Mouse (Mus musculus) embryo, embryonic 10 days (tissue): ENCODE results near the gene Kalrn.

Experiments used
- DNase-seq: peaks from one replicate; pipeline ENCODE4 v3.0.0-alpha.2; 2015; ENCODE audit warnings: low spot score

The Kalrn gene

DNA sequence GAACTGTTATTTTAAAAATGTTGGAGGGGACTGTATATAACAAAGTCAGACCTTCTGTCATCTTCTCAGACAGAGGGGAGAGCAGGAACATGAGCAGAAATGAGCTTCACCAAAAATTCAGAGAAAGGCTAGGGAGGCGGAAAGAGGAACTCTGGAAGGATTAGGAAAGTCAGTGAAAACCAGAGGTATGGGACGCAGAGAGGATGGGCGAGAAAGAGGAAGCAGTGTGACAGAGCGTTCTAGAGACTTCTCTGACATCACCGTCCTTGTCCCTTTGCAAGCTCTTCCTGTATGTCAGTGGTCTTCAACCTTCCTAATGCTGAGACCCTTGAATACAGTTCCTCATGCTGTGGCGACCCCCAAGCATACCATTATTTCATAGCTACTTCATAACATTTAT is 588.0 kb downstream of the Kalrn start:
- no peak for DNase-seq

DNA sequence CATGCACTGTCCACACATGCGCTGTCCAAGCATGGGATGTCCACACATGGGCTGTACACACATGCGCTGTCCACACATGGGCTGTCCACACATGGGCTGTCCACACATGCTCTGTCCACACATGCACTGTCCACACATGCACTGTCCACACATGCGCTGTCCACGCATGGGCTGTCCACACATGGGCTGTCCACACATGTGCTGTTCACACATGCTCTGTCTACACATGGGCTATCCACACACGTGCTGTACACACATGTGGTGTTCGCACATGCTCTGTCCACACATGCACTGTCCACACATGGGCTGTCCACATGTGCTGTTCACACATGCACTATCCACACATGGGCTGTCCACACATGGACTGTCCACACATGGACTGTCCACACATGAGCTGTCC is 589.6 kb downstream of the Kalrn start:
- no peak for DNase-seq

DNA sequence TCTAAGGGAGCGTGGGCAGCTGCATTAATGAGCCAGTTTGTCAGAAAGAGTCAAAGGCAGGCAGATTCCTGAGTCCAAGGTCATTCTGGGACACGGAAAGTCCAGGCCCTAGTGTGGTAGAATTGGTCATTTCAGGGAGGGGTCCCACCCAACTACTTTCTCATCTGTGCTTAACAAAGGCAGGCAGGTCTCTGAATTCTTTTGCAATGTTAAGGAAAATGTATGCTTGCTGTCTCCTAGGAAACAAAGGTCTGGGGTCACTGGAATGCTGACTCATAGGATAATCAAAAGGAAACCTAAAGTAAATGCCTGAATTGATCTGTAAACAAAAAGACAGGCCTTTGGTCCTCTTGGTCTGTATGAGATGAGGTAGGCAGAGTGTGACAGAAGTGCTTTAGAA is 593.5 kb downstream of the Kalrn start:
- DNase-seq, result peak; percentile 46

DNA sequence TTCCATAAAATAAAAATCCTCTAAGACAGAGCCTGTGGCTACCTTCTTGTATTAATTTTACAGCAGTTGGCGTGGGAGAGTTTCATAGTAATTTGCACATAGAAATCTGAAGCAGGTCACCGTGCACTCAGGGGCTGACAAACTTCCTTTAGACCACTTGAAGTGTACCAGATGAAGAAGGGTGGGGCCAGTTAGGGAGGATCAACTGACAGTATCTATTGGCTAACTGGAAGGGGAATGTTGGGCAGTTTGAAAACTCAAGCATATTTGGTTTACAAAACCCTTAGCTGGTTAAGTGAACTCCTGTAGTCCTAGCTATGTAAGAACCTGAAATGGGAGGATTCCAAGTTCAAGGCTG is 606.1 kb downstream of the Kalrn start:
- no peak for DNase-seq

DNA sequence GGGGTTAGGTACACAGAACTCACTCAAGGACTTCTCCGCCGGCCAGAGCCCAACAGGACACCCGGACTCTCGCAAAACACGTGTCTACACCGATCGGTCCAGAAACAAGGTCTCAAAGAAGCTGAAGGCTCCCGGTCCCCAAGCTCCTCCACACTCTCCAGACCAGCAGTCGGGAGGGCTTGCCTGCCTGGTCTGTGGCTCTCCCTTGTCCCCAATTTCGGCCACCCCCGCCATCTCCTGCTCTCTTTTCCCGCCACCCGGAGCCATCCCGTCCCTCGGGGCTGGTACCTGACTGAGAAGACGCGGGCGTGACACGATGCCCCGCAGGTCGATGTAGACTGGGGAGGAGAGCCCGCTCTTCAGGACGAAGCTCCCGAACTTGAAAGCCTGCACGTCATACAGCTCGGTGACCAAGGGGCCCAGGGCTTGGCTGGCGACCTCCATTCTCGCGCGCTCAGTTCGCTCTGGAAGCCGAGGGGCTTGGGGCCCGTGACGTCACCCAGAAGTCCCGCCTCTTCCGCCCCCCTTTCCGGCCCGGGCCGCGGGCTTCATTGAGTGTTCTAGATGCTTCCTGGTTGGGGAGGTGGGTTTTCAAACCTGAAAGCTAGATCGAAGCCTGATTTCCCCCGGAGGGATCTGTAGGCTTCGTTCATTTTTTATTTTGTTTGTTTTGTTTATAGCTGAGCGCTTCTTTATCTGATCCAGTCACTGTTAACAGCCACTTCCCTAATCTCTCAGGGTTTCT is 606.6 kb downstream of the Kalrn start, which contains the start of gene Umps:
Umps (minus strand) TSS at position 501 of the 745 bp plus-strand sequence.
- peak; percentile 88 for DNase-seq

DNA sequence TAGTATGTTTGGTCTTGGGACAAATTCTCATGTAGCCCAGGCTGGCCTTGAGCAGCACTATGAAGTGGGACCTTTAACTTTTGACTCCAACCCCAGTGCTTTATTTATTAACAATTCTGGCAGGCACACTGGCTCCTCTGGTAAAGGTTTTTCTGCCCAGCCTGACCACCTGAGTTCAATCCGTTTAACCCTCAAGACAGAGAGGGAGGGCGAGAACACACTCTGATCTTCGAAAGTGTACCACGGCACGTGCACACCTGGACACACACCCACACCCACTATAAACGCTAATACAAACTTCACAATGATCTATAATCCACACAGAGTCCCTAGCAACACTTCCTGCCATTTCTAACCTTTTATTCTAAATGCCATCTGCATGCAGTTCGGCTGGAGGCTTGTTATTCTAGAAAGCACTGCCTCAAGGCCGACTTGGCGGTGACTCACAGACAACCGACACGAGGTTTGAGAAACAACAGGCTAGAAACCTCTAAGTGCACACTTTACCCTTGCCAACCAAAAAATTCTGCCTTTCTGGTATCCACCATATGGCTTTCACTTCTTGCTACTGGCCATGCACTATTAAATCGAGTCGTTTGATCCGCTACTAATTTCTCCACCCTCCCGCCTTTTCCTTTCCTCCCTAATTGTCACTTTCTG is 607.3 kb downstream of the Kalrn start:
- DNase-seq, result no peak

DNA sequence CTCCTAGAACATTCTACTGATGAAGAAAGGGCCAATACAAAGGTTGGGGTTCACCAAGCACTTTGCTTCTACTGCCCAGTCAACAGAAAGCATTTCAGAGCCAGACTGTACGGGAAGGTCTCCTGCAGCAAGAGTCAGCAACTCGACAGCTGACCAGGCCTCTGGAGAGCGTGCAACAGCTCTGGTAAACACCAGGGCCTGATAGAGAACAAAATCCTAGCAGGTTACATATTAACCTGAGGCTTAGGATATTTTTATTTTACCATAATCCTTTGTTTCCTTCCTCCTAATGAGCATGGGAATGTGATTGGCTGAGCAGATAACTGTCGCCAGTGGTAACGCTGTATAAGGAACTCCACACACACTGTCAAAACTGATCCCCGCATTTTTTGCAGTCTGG is 609.8 kb downstream of the Kalrn start:
- DNase-seq, result no peak

DNA sequence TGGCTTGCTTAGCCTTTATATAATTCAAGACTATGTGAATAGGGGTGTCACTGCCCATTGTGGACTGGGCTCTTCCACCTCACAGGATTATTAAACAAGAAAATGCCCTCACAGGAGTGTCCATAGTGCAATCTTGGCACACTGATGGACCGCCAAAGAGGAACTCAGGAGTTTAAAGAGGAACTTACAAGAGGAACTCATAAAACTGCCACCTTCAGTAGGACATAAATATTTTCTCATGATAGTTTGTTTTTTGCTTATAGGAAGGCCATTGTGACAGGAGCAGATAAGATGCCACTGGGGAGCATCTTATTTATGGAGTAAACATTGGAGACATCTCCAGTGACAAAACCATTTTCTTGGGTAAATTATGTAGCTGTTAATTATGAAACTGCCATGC is 618.5 kb downstream of the Kalrn start:
- no peak for DNase-seq

DNA sequence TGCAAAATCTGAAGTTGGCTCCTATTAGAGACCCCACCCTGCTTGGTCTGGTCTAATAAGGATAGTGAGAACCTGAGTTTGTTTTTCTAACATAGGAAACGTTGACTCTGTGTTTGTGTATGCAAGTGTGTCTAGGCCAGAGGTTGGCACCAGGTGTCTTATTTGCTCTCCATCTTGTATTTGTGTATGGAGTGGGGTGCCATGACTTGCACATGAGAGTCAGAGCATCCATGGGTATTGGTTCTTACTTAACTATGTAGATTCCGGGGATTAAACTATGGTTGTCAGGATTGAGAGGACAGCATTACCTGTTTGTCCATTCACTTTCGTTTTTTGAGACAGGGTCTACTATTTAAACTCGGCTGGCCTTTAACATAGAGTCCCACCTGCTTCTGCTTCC is 620.3 kb downstream of the Kalrn start:
- DNase-seq, result no peak

DNA sequence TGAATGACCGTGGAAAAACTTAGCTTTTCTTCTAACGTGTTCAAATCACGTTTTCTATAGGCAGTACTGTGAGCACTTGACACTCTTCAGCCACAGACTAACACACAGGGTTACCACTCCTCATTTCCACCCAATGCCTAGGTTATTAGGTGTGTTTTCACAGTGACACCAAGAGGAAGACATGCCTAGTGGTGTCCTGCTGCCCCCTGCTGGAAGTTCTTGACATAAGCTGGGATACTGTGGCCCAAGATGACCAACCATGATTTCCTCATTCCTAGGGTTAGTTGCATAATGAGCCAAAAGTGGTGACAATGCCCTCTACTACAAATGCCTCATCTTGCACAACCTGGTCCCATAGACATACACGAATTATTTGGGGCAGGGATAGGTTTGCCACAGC is 622.5 kb downstream of the Kalrn start:
- DNase-seq, result peak; percentile 91

DNA sequence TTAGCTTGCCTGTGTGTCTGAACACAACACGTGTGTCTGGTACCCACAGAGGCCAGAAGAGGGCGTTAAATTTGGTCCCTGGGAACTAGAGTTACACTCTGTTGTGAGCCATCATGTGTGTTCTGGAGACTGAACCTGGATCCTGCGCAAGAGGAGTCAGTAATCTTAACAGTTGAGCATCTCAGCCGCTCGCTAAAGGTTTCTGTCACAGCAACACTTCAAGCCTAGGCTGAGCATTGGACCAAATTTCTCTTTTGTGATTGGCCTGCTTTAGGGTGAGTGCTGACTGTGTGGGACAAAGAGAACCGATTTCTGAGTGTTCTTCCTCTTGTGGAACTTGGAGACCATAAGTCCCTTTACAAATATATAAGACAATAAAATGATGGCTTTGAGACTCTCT is 622.9 kb downstream of the Kalrn start:
- no peak for DNase-seq

DNA sequence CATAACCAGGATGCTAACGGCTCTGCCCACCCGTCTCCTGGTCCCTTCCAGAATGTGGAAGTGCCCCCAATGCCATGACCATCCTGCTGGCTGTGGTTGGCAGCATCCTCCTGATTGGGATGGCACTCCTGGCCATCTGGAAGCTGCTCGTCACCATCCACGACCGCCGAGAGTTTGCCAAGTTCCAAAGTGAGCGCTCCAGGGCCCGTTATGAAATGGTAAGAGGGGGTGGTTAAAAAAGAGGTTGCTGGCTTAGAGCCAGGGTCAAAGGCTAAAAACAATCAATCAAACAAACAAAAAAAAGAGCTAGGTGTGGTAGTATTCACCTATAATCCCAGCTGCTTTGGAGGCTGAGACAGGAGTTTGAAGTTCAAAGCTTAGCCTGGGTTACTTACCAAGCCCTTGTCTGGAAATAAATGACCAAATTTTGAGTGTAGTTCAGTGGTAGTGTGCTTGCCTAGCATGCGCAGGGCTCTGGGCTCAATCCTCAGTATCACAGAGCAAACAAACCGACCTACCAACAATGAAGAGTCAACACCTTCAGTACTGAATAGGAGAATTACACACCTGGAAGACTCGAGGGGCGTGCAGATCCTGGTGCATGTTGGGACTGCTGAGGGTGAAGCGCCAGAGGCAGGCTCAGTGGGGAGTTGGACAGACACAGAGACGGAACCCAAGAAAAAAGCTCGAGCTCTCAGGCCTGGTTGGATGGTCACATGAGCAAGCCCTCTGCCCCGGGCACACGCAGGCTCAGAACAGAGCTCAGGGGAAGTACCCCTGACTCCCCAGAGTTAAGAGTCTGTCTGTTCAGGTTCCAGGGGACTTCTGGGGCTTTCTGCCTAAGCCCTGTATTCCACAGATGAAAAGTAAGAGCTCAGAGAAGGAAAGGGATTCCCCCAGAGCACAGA is 625.4 kb downstream of the Kalrn start:
- DNase-seq, result no peak

DNA sequence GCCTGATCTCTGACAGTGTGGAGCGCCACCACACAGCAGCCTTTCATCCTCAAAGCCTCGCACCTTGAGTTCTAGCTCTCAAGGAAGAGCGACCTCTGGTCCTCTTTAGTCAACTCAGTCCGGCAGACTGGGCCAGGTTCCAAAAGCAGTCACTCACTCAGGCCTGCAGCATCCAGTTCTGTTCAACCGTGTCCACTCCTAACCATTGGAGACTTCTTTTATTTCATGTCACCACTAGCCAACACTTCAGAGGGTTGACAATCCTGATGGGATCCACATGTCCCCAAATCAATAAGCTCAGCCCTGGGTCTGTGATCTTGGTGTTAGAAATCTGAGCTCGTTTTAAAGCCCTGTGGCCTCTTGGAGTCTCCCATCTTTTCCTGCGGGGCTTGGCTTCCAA is 627.3 kb downstream of the Kalrn start:
- no peak for DNase-seq

DNA sequence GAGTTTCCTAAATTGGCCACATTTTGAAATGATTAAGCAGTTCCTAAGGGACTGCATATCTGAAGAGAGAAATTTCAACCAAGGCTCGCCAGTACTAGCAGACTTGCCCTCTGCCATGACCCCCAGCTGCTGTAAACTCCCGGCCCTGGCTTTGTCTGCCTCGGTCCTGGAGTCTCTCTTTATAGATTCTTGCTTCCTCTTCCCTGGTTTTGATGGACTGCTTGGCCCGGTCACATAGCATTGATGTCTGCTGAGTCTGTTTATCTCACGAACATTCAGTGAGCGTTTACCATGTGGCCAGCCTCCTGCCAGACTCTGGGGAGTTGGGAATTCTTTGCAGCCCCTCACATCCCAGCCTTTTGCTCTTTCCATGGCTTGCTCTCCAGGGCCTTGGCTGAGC is 628.6 kb downstream of the Kalrn start:
- peak; percentile 69 for DNase-seq

DNA sequence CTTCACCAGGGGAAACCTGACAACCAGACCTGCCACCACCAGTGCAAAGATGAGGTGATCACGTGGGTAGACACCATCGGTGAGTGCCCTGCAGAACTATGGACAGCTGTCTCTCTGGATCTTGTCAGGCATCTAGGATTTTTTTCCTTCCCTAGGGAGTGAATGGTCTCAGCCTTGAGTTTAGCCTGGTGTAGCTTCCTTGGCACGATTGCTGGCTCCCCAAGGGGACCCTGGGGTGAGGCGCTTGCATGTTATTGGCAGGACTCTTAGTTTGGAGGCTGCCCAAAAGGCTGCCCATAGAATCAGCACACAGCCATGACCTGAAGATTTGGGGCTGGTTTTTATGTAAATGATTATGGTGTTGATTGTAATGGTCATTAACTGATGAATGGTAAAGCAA is 629.2 kb downstream of the Kalrn start:
- DNase-seq, result no peak

DNA sequence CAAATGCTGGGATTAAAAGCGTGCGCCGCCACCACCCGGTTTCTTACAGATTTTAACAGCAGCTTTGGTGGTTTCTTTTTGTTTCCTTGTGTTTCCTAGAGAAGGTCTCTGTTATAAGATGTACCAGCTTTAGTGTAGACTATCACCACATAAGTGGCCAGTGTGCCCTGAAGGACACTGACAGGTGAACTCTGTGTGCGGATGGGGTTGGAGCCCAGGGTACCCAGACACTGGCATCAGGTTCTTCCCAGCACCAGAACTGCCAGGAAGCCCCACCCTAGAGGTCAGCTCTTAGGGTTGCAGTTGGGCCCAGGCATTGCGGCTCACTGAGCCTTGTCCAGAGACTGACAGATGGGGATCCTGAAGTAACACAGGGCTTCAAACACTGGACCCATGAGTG is 629.9 kb downstream of the Kalrn start:
- no peak for DNase-seq

DNA sequence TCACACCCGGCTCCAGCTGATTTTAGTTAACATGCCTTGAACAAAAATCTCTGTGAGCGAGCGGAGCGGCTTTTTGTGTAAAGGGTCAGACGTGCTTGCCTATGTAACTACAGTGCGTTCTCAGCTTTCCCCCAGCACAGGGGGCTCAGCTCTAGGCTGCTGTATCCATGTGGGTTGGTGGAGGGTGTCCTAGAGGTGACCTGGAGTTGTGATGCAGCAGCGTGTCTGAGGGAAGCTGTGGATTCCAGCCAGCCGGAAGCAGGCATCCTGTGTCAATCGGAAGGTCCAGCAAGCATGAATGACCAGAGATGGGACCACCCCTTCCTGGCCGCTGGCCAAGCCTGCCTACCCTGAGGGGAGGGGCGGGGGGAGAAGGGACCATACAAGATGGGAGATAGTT is 631.0 kb downstream of the Kalrn start:
- DNase-seq, result peak; percentile 54

DNA sequence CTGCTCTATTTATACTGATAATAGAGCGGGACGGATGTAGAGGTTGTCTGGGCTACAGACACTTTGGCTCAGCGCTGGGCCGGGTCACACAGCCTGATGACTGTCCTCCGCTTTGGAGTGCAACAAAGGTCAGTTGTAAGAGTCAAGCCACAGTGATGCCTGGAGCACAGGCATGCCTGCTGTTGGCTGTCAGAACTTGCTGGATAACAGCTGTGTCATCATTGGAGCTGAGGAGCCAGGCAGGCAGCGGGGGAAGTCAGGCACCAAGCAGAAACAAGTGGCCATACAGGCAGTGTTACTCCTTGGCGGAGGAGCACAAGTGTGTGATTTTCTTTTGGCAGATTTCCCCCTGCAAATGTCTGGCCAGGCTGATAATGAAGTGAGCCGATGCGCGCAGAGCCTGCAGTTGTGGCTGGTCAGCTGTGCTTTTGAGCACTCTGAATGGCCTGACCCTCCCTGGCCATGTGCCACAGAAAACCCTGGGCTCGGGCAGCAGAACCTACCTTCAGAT is 632.0 kb downstream of the Kalrn start:
- peak; percentile 72 for DNase-seq

DNA sequence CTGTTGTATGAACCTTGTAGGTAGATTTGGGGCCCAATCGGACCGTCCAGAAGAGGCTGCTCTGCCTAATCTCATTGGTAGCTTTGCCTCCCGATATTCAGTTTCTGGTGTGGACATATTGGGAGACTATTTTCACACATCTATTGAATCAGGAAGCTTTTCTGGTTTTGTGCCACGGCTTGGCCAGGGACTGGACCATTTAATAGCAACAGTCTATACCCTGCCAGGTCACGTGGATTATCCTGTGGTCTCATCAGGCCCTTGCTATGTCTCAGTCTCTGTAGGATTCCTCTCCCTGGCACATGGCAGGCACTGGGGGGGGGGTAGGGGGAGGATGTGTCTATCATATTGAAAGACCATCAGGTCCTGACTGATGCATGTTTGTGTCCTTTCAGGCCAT is 633.2 kb downstream of the Kalrn start:
- DNase-seq, result no peak

DNA sequence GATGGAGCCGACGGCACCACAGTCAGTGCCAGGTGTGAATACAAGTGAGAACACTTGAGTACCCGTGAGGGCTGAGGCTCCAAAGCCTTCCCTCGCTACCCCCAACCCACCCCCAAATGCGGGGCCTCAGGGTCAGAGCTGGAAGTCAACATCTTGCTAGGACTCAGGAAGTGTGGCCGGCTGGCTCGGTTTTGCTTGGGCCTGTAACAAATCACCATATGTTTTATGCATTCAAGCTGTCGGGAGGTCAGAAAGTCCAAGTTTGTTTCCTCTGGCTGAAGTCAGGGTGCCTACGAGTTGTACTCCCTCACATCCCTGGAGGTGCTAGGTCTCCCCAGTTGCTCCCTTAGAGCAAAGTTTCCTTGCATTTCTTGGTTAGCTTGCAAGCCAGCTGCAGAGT is 633.7 kb downstream of the Kalrn start:
- peak; percentile 55 for DNase-seq

DNA sequence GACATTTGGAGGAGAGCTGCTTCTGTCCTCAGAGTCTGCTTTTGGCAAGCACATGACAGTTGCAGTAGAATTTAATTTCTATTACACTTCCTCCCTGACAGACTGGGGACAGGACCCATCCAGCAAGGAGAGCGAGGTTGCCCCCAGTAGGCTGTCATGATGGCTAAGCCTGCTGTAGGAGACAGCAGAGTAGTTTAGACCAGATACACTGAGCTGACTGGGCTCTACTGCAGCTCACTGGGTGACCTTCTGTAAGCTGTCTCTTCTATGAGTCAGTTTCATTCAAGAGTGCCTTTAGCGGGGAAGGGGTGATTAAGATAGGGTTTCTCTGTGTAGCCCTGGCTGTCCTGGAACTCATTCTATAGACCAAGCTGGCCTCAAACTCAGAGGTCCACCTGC is 634.2 kb downstream of the Kalrn start:
- DNase-seq, result no peak

DNA sequence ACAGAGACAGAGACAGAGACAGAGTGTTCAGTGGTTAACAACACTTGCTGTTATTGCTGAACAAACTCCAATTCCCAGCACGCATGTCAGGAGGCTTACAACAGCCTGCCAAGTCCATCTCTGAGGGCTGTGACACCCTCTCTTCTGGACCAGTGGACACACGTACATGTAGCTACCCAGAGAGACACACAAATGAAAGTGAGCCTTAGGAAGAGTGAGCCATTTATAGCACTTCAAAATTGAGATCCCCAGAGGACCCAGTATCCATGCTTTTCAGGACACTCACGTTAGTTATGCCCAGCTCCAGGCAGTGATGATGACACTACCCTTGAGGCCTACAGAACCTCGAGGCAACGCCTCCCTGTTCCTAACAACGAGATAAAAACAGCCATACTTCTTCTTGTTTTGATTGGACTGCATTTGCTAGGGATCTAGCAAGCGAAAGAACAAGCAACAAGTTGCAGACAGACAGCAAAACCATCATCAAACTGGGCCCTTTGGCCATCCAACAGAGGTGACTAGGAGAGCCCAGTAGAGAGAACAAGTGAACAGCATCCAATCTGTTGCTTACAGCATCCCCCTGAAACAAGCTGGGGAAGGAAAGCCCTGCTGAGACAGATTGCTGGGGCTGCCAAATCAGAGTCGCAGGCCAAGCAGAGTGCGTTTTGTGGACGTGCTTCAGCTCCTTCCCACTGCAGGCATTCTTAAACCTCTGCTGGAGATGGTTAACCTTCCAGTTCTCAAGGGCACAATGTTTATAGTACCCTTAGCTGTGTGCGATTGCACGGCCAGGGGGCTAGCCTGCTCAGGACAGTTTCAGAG is 634.8 kb downstream of the Kalrn start:
- no peak for DNase-seq
